Mouse (Mus musculus) midbrain, embryonic 12.5 days (tissue): ENCODE measurements around the gene Ostm1. TPM values are rescaled to one million over a fixed set of nuclear protein-coding genes. Genes with fewer than 3 reads are reported as not detected.

Experiments used
- ATAC-seq: fragments of 200-750 bp; cut with Nextera tagmentation; 2 replicates; pipeline ENCODE4 v1.8.0; 2017; ENCODE audit warnings: low read depth, moderate TSS enrichment, moderate library complexity; ENCODE audit not compliant: low FRiP score
- H3K27ac ChIP-seq: fragments of 300-500 bp; sonication (generic); replicated peaks from 2 replicates; pipeline ENCODE4 v1.5.1; 2016; ENCODE audit warnings: mild to moderate bottlenecking
- H3K27me3 ChIP-seq: fragments of 300-500 bp; sonication (generic); 2 replicates; pipeline ENCODE4 v1.6.1; 2016; ENCODE audit warnings: mild to moderate bottlenecking
- H3K36me3 ChIP-seq: fragments of 300-500 bp; sonication (generic); 2 replicates; pipeline ENCODE4 v1.6.1; 2016
- H3K4me1 ChIP-seq: fragments of 300-500 bp; sonication (generic); 2 replicates; pipeline ENCODE4 v1.6.1; 2016
- H3K4me2 ChIP-seq: fragments of 300-500 bp; sonication (generic); replicated peaks from 2 replicates; pipeline ENCODE4 v1.6.1; 2016; ENCODE audit warnings: mild to moderate bottlenecking, moderate library complexity
- H3K4me3 ChIP-seq: fragments of 300-500 bp; sonication (generic); 2 replicates; pipeline ENCODE4 v1.5.1; 2016; ENCODE audit warnings: mild to moderate bottlenecking
- H3K9ac ChIP-seq: fragments of 300-500 bp; sonication (generic); replicated peaks from 2 replicates; pipeline ENCODE4 v1.6.1; 2016; ENCODE audit warnings: mild to moderate bottlenecking, moderate library complexity
- H3K9me3 ChIP-seq: fragments of 300-500 bp; sonication (generic); 2 replicates; pipeline ENCODE4 v1.6.1; 2016; ENCODE audit warnings: mild to moderate bottlenecking
- WGBS: fragments of 180-500 bp; shearing (Covaris S2); methylation state at CpG from one replicate; pipeline ENCODE4 v1.1.7; 2016; 5-methylcytosine and 5-hydroxymethylcytosine counted together
- polyA plus RNA-seq: library from polyadenylated mRNA; unstranded; fragments of >200 nt; fragmentation: Nextera tagmentation; extraction: Ambion mirVana; gene quantifications from 2 replicates; pipeline ENCODE4 v1.2.1, GENCODE M21; 2016

The Ostm1 gene
- polyA plus RNA-seq, 1 experiment from 2014 or later = 35.4 TPM

DNA sequence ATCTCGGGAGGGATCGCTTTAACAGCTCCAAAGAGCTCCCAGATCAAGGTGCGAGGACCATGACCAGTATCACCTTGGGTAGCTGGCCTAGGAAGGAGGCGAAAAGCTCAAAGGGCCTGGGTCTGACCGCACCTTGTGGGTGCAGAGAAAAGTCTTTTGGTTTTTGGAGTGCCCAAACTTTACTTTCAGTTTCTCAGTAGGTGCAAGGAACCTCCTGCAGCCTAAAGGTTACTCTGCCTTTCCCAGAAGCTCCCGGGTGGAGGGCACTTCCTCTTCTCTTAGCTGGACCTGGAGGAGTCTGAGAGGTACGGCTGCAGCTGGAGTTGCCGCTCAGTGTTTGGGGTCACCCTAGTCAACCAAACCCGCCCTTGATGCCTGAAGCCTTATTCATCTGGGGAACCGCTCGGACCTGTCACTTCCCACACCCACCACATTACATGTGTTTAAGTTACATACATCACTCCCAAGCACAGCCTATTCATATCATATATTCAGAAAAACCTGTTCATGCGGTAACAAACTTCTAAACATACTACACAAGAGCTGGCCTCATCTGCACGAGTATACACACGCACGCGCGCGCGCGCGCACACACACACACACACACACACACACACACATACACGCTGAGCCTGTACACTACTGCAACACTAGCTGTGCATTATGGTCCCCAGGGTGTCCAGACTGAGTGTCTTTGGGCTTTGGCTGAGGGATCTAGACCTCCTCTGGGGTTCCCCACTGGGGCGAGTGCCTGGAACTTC lies 49.9 kb downstream of the Ostm1 start:
- H3K4me3 ChIP-seq = peak overlapping the region; percentile 18; the same call in 1 of the 2 replicates

DNA sequence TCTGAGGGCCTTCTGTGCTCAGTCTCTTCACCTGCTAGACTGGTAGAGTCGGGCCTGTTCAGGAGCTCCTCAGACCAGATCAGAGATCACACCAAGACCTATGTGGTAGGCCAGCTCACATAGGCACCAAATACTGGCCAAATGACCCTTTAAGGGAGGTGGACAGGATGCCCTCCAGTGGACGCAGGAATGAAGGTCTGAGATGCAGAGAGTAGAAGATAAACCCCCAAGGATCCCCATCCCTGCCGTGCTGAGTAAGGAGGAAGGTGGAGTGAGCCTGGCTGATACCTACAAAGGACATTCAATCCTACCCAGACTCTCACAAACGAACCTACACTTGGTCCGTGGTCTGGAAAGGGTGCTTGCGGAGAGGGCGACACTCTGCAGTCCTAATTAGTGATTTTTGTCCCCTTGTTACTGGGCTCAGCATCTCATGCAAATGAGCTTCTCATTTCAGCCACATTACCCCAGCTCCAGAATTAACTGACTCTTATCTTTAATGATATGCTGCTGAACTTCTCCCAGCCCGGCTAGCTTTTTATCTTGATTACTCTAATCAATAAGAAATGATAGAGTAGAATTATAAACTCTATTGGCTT lies 50.6 kb downstream of the Ostm1 start:
- H3K4me3 ChIP-seq = 0 out of 2 replicates have a peak overlapping the region, but pooled peaks have one; percentile 18
- 0 out of 2 replicates have a peak overlapping the region, but pooled peaks have one; percentile 59 for H3K4me2 ChIP-seq
- H3K27me3 ChIP-seq = peaks cover 91% of the 10 kb centered on the region
- WGBS = 3% methylated on average over 8 of the region's 8 CpGs
- no peaks in the 10 kb centered on the region for H3K36me3 ChIP-seq
- ATAC-seq = no peak
- no peaks in the 10 kb centered on the region for H3K9me3 ChIP-seq
- peaks cover 71% of the 10 kb centered on the region for H3K4me1 ChIP-seq
- no peak overlapping the region for H3K27ac ChIP-seq
- H3K9ac ChIP-seq = no peak overlapping the region

More for the DNA sequence above, 49.9 kb downstream of the Ostm1 start:
- no peak for ATAC-seq
- H3K4me1 ChIP-seq = peaks cover 73% of the 10 kb centered on the region
- H3K9me3 ChIP-seq = no peaks in the 10 kb centered on the region
- H3K4me2 ChIP-seq = peak overlapping the region; percentile 59
- no peaks in the 10 kb centered on the region for H3K36me3 ChIP-seq
- peaks cover 93% of the 10 kb centered on the region for H3K27me3 ChIP-seq
- no peak overlapping the region for H3K9ac ChIP-seq
- 11% methylated on average over 23 of the region's 23 CpGs for WGBS
- peak overlapping the region; percentile 27; the same call in 1 of the 2 replicates for H3K27ac ChIP-seq

DNA sequence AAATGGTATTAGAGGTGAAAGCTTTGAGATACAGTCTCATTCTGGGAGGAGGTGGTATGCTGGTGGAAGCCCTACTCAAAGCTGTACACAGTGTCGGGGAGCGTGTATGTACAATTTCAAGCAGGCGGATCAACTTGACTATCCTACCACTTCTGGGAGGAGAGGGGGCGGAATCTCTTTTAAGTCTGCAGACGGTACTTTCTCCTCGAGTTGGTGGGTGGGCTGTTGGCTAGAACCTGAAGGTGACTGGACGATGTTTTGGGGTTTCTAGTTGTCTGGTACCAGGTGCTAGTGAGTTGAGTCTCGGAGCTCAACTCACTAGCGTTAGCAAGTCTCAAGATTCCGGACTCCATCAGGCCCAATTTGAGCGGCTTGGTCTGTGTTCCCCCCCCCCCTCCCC lies 51.4 kb downstream of the Ostm1 start:
- peak overlapping the region; percentile 34; the same call in 1 of the 2 replicates for H3K4me3 ChIP-seq
- no peak for ATAC-seq
- H3K27me3 ChIP-seq = peaks cover 83% of the 10 kb centered on the region
- H3K4me2 ChIP-seq = peak overlapping the region; percentile 59
- H3K9me3 ChIP-seq = no peaks in the 10 kb centered on the region
- 2% methylated on average over 11 of the region's 11 CpGs for WGBS
- no peak overlapping the region for H3K27ac ChIP-seq
- H3K9ac ChIP-seq = no peak overlapping the region
- H3K36me3 ChIP-seq = no peaks in the 10 kb centered on the region
- H3K4me1 ChIP-seq = peaks cover 63% of the 10 kb centered on the region

DNA sequence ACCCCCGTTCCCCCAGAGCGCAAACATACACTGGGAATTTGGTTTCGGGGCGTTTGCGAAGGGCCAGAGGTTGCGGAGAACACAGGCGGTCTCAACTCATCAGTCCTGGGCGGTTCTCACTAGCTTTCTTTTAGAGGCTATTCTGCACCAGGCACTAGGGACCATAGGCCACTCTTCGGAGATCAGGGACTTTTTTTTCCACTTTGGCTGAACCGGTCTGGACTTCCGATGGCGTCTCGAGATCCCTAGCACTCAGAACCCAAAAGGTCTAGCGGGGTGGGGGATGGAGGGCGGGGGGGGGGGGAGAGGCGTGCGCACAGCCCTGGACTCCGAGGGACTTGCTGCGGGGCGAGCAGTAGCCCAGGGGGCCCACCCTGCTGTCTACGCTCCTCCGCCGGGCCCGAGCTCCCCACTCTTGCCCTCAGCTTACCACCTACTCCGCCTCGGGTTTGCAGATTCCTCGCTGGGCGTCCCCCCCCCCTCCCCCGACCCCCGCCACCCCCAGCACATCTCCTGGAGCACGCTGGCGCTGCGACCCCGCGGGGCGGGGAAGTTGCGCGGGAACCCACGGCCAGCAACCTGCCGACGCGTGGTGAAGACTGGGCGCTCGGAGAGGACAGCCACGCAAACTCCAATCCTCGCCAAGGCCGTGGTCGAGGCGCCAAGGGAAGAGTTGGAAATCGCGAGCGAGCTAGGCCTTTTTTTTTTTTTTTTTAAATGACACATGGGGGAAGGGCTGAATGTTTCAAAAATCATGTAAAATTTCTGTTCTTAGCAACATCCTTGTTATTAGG lies 52.1 kb downstream of the Ostm1 start:
- peaks cover 57% of the 10 kb centered on the region for H3K4me1 ChIP-seq
- peak overlapping the region; percentile 49; the same call in 1 of the 2 replicates for H3K9ac ChIP-seq
- no peak overlapping the region for H3K27ac ChIP-seq
- H3K27me3 ChIP-seq = peaks cover 75% of the 10 kb centered on the region
- no peaks in the 10 kb centered on the region for H3K36me3 ChIP-seq
- H3K4me2 ChIP-seq = peak overlapping the region; percentile 59
- WGBS = 1% methylated on average over 50 of the region's 52 CpGs
- H3K9me3 ChIP-seq = no peaks in the 10 kb centered on the region
- H3K4me3 ChIP-seq = peak overlapping the region; percentile 34
- no peak for ATAC-seq

DNA sequence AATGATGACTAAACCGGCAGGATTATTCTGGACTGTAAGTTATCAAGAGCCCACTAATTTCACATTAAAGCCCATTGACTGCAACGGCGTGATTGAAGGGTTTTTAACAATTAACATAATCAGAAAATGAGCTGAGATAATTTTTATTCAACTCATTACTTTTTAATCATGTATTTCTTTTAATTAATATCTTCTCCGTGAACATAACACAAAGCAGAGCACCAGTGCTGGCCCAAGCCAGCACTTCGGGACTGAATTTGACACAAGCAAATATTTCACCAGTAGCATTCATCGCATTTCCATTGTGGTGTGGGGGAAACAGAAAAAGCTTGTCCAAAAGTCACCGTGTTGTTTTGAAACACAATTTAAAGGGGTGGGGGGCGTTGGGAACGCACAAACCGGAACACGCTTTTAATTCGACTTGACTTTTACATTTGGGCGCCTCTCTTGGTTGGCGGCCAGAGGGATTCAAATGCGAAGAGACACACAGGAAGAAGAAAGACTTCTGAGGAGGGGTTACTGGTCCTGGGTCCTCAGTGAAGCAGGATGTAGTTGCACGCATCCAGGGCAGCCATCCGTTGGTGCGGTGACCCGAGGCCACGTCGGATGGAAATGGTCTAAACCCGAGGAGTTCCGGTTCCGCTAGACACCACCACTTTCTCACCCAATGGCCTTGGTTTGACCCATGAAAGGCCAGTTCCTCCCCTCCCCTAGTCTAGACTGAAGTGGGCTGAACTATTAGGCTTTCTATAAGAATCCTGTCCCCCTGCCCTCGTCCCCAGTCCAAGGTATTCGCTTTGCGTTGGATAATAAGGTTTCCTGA lies 52.9 kb downstream of the Ostm1 start:
- peaks cover 52% of the 10 kb centered on the region for H3K4me1 ChIP-seq
- 2% methylated on average over 27 of the region's 27 CpGs for WGBS
- H3K4me3 ChIP-seq = peak overlapping the region; percentile 10; the same call in 1 of the 2 replicates

GRCm38 (mm10) chr10:42637183-42637788 lies 53.7 kb downstream of the Ostm1 start:
- Histone ChIP-seq H3K4me2 (peak overlapping the region; percentile 24; the same call in 1 of the 2 replicates), H3K36me3 (no peaks in the 10 kb centered on the region), H3K4me3 (peak overlapping the region; percentile 10; the same call in 1 of the 2 replicates), H3K9me3 (no peaks in the 10 kb centered on the region), H3K27ac (no peak overlapping the region), H3K9ac (no peak overlapping the region), H3K4me1 (peaks cover 45% of the 10 kb centered on the region), H3K27me3 (peaks cover 61% of the 10 kb centered on the region)
- 5% methylated on average over 18 of the region's 18 CpGs for WGBS
- no peak for ATAC-seq

More for the DNA sequence above, 52.9 kb downstream of the Ostm1 start:
- no peak overlapping the region for H3K9ac ChIP-seq
- no peaks in the 10 kb centered on the region for H3K36me3 ChIP-seq
- H3K9me3 ChIP-seq = no peaks in the 10 kb centered on the region
- no peak overlapping the region for H3K27ac ChIP-seq
- ATAC-seq = no peak
- H3K4me2 ChIP-seq = peak overlapping the region; percentile 24; the same call in 1 of the 2 replicates
- peaks cover 68% of the 10 kb centered on the region for H3K27me3 ChIP-seq

- H3K27me3 ChIP-seq = peaks cover 40% of the 10 kb centered on the region
- peaks cover 20% of the 10 kb centered on the region for H3K4me1 ChIP-seq
- H3K27ac ChIP-seq = no peak overlapping the region
- no peaks in the 10 kb centered on the region for H3K36me3 ChIP-seq
- 84% methylated on average over 6 of the region's 6 CpGs for WGBS
- no peak overlapping the region for H3K4me3 ChIP-seq
- no peak for ATAC-seq
- H3K9me3 ChIP-seq = no peaks in the 10 kb centered on the region
- H3K9ac ChIP-seq = no peak overlapping the region
- no peak overlapping the region for H3K4me2 ChIP-seq
Observed at GRCm38 (mm10) chr10:42639856-42640255, 56.2 kb downstream of the Ostm1 start.

GRCm38 (mm10) chr10:42643638-42644037 lies 60.0 kb downstream of the Ostm1 start:
- Histone ChIP-seq H3K9ac (no peak overlapping the region), H3K36me3 (no peaks in the 10 kb centered on the region), H3K4me2 (no peak overlapping the region), H3K4me1 (no peaks in the 10 kb centered on the region), H3K9me3 (no peaks in the 10 kb centered on the region), H3K4me3 (no peak overlapping the region), H3K27me3 (peaks cover 4% of the 10 kb centered on the region), H3K27ac (no peak overlapping the region)
- 87% methylated on average over 9 of the region's 9 CpGs for whole genome bisulfite sequencing
- no peak for ATAC-seq

GRCm38 (mm10) chr10:42646340-42646739 lies 62.7 kb downstream of the Ostm1 start:
- Histone ChIP-seq H3K27ac (no peak overlapping the region), H3K36me3 (no peaks in the 10 kb centered on the region), H3K9ac (no peak overlapping the region), H3K27me3 (no peaks in the 10 kb centered on the region), H3K4me2 (no peak overlapping the region), H3K4me3 (no peak overlapping the region), H3K4me1 (no peaks in the 10 kb centered on the region), H3K9me3 (no peaks in the 10 kb centered on the region)
- 56% methylated on average over 4 of the region's 4 CpGs for WGBS
- ATAC-seq = no peak

GRCm38 (mm10) chr10:42661916-42662315 lies 78.3 kb downstream of the Ostm1 start:
- Histone ChIP-seq H3K9me3 (no peaks in the 10 kb centered on the region), H3K27me3 (no peaks in the 10 kb centered on the region), H3K27ac (no peak overlapping the region), H3K9ac (no peak overlapping the region), H3K36me3 (no peaks in the 10 kb centered on the region), H3K4me3 (no peak overlapping the region), H3K4me1 (no peaks in the 10 kb centered on the region), H3K4me2 (no peak overlapping the region)
- WGBS = 86% methylated on average over 2 of the region's 2 CpGs
- no peak for ATAC-seq

GRCm38 (mm10) chr10:42669970-42670369 lies 86.3 kb downstream of the Ostm1 start:
- H3K27me3 ChIP-seq = no peaks in the 10 kb centered on the region
- no peaks in the 10 kb centered on the region for H3K4me1 ChIP-seq
- H3K4me2 ChIP-seq = no peak overlapping the region
- ATAC-seq = no peak
- H3K9me3 ChIP-seq = peaks cover 9% of the 10 kb centered on the region; the same call in 1 of the 2 replicates
- no peak overlapping the region for H3K4me3 ChIP-seq
- 84% methylated on average over 4 of the region's 4 CpGs for WGBS
- no peaks in the 10 kb centered on the region for H3K36me3 ChIP-seq
- H3K9ac ChIP-seq = no peak overlapping the region
- no peak overlapping the region for H3K27ac ChIP-seq
